Mouse (Mus musculus): ENCODE results near the gene Thsd7a.

Gene Thsd7a

GRCm38 (mm10) chr6:12748787-12749530 is at the start of gene Thsd7a:
Thsd7a (minus strand) TSS chr6:12749410.
- DNase-seq (ENCODE audit: low spot score in 2 of 2), result peak; percentile 28 to 60

- DNase-seq (ENCODE audit: low spot score in 2 of 2), result no peak
These were observed 37.9 kb upstream of the Thsd7a start for GRCm38 (mm10) chr6:12787129-12787528.

- no peak for DNase-seq (ENCODE audit: low spot score in 2 of 2)
These were observed 37.3 kb upstream of the Thsd7a start for GRCm38 (mm10) chr6:12786378-12786982.

GRCm38 (mm10) chr6:12784918-12785618 is 35.9 kb upstream of the Thsd7a start:
- DNase-seq (ENCODE audit: low spot score in 2 of 2), result no peak

GRCm38 (mm10) chr6:12772799-12773198 is 23.6 kb upstream of the Thsd7a start:
- no peak for DNase-seq (ENCODE audit: low spot score in 2 of 2)

GRCm38 (mm10) chr6:12765191-12765590 is 16.0 kb upstream of the Thsd7a start:
- DNase-seq (ENCODE audit: low spot score in 2 of 2), result no peak

- no peak for DNase-seq (ENCODE audit: low spot score in 2 of 2)
These were observed 15.4 kb upstream of the Thsd7a start for GRCm38 (mm10) chr6:12764606-12765005.

- no peak for DNase-seq (ENCODE audit: low spot score in 2 of 2)
These were observed 14.6 kb upstream of the Thsd7a start for GRCm38 (mm10) chr6:12763816-12764215.

- DNase-seq (ENCODE audit: low spot score in 2 of 2), result no peak
These were observed 10.4 kb upstream of the Thsd7a start for GRCm38 (mm10) chr6:12759328-12760193.

GRCm38 (mm10) chr6:12752297-12752696 is 3.1 kb upstream of the Thsd7a start:
- no peak for DNase-seq (ENCODE audit: low spot score in 2 of 2)

- DNase-seq (ENCODE audit: low spot score in 2 of 2), result no peak
These were observed 1.2 kb upstream of the Thsd7a start for GRCm38 (mm10) chr6:12750441-12750840.

GRCm38 (mm10) chr6:12749531-12750210 is 461 bp upstream of the Thsd7a start:
- DNase-seq (ENCODE audit: low spot score in 2 of 2), result no peak

GRCm38 (mm10) chr6:12748454-12748786 is 790 bp downstream of the Thsd7a start:
- DNase-seq (ENCODE audit: low spot score in 2 of 2), result no peak

GRCm38 (mm10) chr6:12747856-12748450 is 1.3 kb downstream of the Thsd7a start:
- DNase-seq (ENCODE audit: low spot score in 2 of 2), result no peak

GRCm38 (mm10) chr6:12742791-12743190 is 6.4 kb downstream of the Thsd7a start:
- no peak for DNase-seq (ENCODE audit: low spot score in 2 of 2)

- DNase-seq (ENCODE audit: low spot score in 2 of 2), result no peak
These were observed 15.3 kb downstream of the Thsd7a start for GRCm38 (mm10) chr6:12733924-12734323.

- DNase-seq (ENCODE audit: low spot score in 2 of 2), result no peak
These were observed 33.1 kb downstream of the Thsd7a start for GRCm38 (mm10) chr6:12716071-12716470.

- DNase-seq (ENCODE audit: low spot score in 2 of 2), result no peak
These were observed 36.6 kb downstream of the Thsd7a start for GRCm38 (mm10) chr6:12712581-12712980.

GRCm38 (mm10) chr6:12702925-12703324 is 46.3 kb downstream of the Thsd7a start:
- DNase-seq (ENCODE audit: low spot score in 2 of 2), result no peak

- no peak for DNase-seq (ENCODE audit: low spot score in 2 of 2)
These were observed 50.1 kb downstream of the Thsd7a start for GRCm38 (mm10) chr6:12699089-12699488.

- no peak for DNase-seq (ENCODE audit: low spot score in 2 of 2)
These were observed 55.5 kb downstream of the Thsd7a start for GRCm38 (mm10) chr6:12693689-12694088.
